8 mouse cellular contexts compared by ENCODE assay signal in the genomic region with DNA sequence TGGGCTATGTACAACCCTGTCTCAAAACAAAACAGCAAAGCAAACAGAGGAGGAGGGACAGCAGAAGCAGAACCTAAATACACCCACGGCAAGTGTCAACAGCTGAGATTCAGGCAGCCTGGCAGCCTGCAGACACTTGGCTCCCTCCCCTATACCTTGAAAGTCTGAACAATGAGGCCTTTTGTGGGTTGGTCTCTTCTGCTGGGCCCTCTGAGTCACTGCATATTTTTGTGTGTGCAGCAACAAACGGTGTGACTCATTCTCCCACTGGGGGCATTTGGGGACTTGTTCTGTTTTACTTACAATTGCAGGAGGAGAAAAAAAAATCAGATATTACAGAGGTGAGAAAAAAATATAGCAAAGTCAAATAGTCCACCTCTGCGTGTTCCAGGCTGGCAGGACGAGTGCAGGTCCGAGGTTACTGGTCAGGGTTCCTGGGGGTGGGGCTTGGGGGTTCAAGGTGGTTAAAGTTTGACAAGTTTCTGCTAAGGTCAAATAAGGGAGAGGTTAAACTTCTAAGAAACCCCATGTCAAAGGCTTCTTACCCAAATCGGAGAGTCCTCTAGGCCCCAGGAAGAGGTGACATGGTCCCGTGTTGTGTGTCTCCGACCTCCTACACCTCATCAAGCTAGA.
DNase-seq lines count a peak whose midpoint lies in the region; ATAC-seq and TF ChIP-seq lines count a peak whose summit lies in the region.

No protein-coding gene starts in this region.

- intact Hi-C loops in left cerebral cortex, postnatal 36 days (cut with DNase I), result loop anchor here (10.0 kb wide), 1 partner anchor 782 kb away; no protein-coding TSS in a partner anchor

- in situ Hi-C loops in Patski (cut with MboI; ENCODE audit: low pct_unique_long_range_greater_than_20kb), result no loop called here

- CTCF ChIA-PET in Patski (lab: Charles Lee), result interaction anchor here (1.2 to 1.5 kb wide), 2 partner anchors 18 to 30 kb away, joined by 3 read pairs; no protein-coding TSS in a partner anchor

- no peak for TF ChIP-seq POLR2A in brain, embryonic 14.5 days (IDR thresholded peaks at IDR 0.05; ENCODE audit: borderline replicate concordance, extremely low read depth, insufficient read depth, insufficient read length, poor library complexity, severe bottlenecking)

- DNase-seq in layer of hippocampus, adult 18-20 months (ENCODE audit: low spot score in 2 of 2), result peak; percentile 14 to 71
- no peak for DNase-seq in layer of hippocampus, postnatal 14 days (ENCODE audit: low spot score in 2 of 2)
- peak; percentile 70 for DNase-seq in Patski (ENCODE audit: low read depth, low spot score)
- DNase-seq in brain, embryonic 14.5 days (ENCODE audit: low read depth), result peak; percentile 59
- DNase-seq in left cerebral cortex, postnatal 36 days (ENCODE audit: low spot score in 2 of 2), result peak; percentile 39 to 42
- no peak for DNase-seq in lung, postnatal 10 days
- no peak for DNase-seq in T-cell, adult 2 months (ENCODE audit: low spot score)

- ATAC-seq in Patski, result peak; percentile 92
- no peak for ATAC-seq in activated CD4-positive, CD25-positive, alpha-beta regulatory T cell, adult 4 months

- POLR2A ChIA-PET in Patski (lab: Charles Lee), result no interaction called here

- TF ChIP-seq CTCF in Patski (IDR thresholded peaks at IDR 0.05), result no peak
- no peak for TF ChIP-seq CTCF in brain, embryonic 14.5 days (IDR thresholded peaks at IDR 0.05; ENCODE audit: borderline replicate concordance, extremely low read depth, insufficient read depth, insufficient read length)

- H3K27me3 ChIP-seq in Patski, result no peaks in the 10 kb centered on the region

Comparison
In these comparisons a context has a peak if more than half of its experiments do, and no peak if none do; other contexts are left out.
1. DNase-seq: peak in layer of hippocampus, adult 18-20 months (2 of 2), Patski (single experiment), brain, embryonic 14.5 days (single experiment) and left cerebral cortex, postnatal 36 days (2 of 2); none in layer of hippocampus, postnatal 14 days (0 of 2), lung, postnatal 10 days (single experiment) and T-cell, adult 2 months (single experiment).